Mouse (Mus musculus): ENCODE measurements around the gene Gfy. TPM values are rescaled to one million over a fixed set of nuclear protein-coding genes. Genes with fewer than 3 reads are reported as not detected.

Gene Gfy
- polyA plus RNA-seq, 1 experiment from 2014 or later, result not detected

DNA sequence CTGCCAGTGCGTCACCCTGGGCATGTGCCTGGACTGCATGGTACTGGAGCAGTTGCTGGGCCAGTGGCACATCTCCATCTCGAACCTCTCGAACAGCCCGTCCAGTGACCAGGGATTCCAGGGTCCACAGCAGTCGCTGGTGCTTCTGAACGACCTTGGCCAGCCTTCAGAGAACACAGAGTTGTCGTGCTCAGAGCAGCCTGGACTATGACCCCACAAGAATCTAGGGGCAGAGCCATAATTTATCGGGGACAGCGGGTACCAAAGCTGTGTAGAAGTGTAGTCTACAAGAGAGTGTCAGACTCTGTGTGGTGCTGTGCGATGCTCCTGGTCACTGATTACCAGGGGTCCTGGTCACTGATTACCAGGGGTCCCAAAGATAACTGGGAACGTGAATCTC is 31.5 kb downstream of the Gfy start:
- no peak overlapping the region for H3K4me2 ChIP-seq
- H3K4me3 ChIP-seq (replicated peaks), result no peak overlapping the region
- no peak overlapping the region for H3K27ac ChIP-seq
- peaks cover 15% of the 10 kb centered on the region for H3K4me1 ChIP-seq (replicated peaks)
- WGBS, result 91% methylated on average over 11 of the region's 11 CpGs
- no peaks in the 10 kb centered on the region for H3K9me3 ChIP-seq
- ATAC-seq (ENCODE audit: insufficient number of reproducible peaks, insufficient read depth, low FRiP score, low TSS enrichment, low read depth), result no peak
- peaks cover 57% of the 10 kb centered on the region for H3K36me3 ChIP-seq
- no peaks in the 10 kb centered on the region for H3K27me3 ChIP-seq
- no peak overlapping the region for H3K9ac ChIP-seq (replicated peaks)

DNA sequence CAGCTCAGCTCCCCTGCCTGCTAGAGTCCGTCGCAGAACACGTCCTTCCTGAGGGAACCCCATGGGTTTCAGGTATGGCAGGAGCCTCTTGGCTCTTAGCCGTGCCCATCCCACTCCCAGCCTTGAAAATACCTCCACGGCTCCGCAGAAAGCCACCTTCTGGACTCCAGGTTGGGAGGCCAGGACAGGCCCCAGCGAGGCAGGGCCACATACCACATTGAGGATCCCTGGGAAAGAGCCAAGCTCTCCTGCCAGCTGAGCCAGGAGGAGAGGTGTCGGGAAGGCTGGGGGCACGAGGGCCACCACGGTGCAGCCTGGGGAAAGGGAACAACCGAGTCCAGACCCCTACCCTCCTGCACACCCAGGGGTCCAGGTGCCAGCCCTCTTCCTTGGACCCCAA is 32.1 kb downstream of the Gfy start:
- Histone ChIP-seq H3K27me3 (no peaks in the 10 kb centered on the region), H3K9me3 (no peaks in the 10 kb centered on the region), H3K4me2 (no peak overlapping the region), H3K4me3 (replicated peaks) (no peak overlapping the region), H3K27ac (no peak overlapping the region), H3K36me3 (peaks cover 63% of the 10 kb centered on the region), H3K9ac (replicated peaks) (no peak overlapping the region), H3K4me1 (replicated peaks) (peaks cover 15% of the 10 kb centered on the region)
- WGBS, result 88% methylated on average over 11 of the region's 11 CpGs
- ATAC-seq (ENCODE audit: insufficient number of reproducible peaks, insufficient read depth, low FRiP score, low TSS enrichment, low read depth), result no peak

DNA sequence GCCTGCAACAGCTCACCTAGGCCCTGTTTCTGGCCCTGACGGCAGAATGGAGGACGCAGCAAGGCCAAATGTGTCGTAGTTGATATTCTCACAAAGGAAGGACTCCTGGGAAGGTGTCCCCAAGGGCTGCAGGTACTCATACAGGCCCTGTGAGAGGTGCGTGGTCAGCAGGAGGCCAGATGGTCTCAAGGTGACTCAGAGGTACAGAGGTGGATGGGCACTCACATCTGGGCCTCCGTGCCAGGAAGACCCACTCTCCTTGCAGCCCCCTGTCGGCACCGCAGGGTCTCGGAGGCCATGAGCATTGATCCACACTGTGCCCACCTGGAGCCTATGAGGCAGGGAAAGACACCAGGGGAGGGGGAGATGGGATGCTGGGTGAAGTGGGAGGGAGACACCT is 33.9 kb downstream of the Gfy start:
- Histone ChIP-seq H3K9me3 (no peaks in the 10 kb centered on the region), H3K4me2 (no peak overlapping the region), H3K27me3 (no peaks in the 10 kb centered on the region), H3K9ac (replicated peaks) (no peak overlapping the region), H3K36me3 (peaks cover 74% of the 10 kb centered on the region), H3K27ac (no peak overlapping the region), H3K4me1 (replicated peaks) (peaks cover 5% of the 10 kb centered on the region), H3K4me3 (replicated peaks) (no peak overlapping the region)
- WGBS, result 95% methylated on average over 8 of the region's 8 CpGs
- no peak for ATAC-seq (ENCODE audit: insufficient number of reproducible peaks, insufficient read depth, low FRiP score, low TSS enrichment, low read depth)

DNA sequence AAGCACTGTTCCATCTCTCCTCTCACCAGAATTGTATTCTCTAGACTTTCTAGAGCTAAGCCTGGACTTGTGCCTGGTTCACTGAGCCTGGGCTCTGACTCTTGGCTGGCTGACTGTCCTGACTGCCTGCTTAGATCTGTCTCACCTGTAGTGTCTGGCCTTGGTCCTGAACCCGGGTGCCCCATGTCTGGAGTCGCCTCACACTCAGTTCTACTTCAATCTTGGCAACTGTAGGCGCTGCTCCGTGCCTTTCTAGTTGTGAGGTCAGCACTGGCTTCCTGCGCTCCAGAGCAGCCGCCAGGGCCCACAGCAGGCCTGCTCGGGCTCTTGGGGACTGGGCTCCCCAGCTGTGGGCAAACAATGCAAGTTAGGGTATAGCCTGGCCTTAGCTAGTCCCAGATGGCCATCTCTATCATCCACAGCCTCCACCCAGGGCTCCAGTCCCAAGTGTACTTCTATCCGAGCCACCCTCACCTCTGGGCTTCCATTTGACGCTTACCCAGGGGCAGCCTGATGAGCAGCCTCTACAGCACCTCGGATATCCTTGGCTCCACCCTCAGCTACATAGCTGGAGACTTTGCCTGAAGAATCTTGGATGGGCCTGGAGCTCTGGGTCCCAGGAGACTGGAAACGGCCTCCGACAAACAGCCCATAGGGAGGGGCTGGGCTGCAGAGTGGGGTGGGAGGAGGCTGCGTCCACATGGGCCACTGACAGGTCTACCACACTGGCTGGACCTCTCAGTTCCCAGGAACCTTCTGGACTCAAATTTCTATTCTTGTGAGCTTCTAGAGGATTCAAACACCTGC is 34.8 kb downstream of the Gfy start:
- 90% methylated on average over 13 of the region's 13 CpGs for WGBS
- H3K27ac ChIP-seq, result no peak overlapping the region
- H3K4me3 ChIP-seq (replicated peaks), result no peak overlapping the region

DNA sequence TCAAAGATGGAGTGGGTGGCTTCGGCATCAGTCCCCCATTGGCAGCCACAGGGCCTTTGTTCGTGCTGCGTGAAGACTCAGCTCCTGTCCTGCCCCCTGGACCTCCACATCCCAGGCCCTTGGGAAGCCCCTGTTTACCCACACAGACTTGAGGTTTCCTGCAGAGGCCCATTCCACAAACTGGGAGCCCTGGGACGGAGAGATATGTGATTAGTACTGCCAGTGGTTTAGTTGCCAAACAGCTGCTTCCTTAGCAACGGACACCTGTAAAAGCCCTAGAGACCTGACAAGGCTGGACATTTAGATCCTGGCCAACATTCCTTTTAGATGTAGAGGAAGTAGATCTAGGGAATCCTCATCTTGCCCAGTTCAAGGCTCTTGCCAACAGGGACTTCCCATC is 37.5 kb downstream of the Gfy start:
- Histone ChIP-seq H3K4me3 (replicated peaks) (no peak overlapping the region), H3K4me1 (replicated peaks) (no peaks in the 10 kb centered on the region), H3K36me3 (peaks cover 57% of the 10 kb centered on the region), H3K9ac (replicated peaks) (no peak overlapping the region), H3K27me3 (peaks cover 10% of the 10 kb centered on the region), H3K9me3 (no peaks in the 10 kb centered on the region), H3K27ac (no peak overlapping the region), H3K4me2 (no peak overlapping the region)
- ATAC-seq (ENCODE audit: insufficient number of reproducible peaks, insufficient read depth, low FRiP score, low TSS enrichment, low read depth), result no peak
- WGBS, result 92% methylated on average over 5 of the region's 5 CpGs

More for the DNA sequence above, 34.8 kb downstream of the Gfy start:
- H3K9me3 ChIP-seq, result no peaks in the 10 kb centered on the region
- no peak overlapping the region for H3K4me2 ChIP-seq
- no peak for ATAC-seq (ENCODE audit: insufficient number of reproducible peaks, insufficient read depth, low FRiP score, low TSS enrichment, low read depth)
- no peaks in the 10 kb centered on the region for H3K4me1 ChIP-seq (replicated peaks)
- peaks cover 74% of the 10 kb centered on the region for H3K36me3 ChIP-seq
- H3K9ac ChIP-seq (replicated peaks), result peak overlapping the region; percentile 5; the same call in 1 of the 2 replicates
- no peaks in the 10 kb centered on the region for H3K27me3 ChIP-seq

DNA sequence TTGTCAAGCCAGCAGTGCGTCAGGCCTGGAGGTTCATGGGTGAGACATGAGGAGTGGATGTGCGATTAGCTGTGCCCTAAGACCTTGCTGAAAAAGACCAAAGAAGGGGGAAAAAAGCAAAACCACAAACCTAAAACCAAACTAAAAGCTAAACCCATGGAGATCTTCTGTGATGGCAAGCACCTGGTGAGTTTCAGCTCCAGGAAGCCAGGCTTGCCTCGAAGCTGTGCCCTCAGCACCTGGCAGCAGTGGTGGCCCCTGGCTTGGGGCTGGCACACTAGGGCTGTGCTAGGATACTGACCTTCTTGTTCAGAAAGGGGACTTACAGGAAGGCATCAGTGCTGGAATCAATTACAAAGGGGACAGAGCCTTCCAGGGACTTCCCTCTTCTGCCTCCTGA is 38.0 kb downstream of the Gfy start:
- H3K9ac ChIP-seq (replicated peaks), result no peak overlapping the region
- no peak for ATAC-seq (ENCODE audit: insufficient number of reproducible peaks, insufficient read depth, low FRiP score, low TSS enrichment, low read depth)
- H3K9me3 ChIP-seq, result no peaks in the 10 kb centered on the region
- peaks cover 51% of the 10 kb centered on the region for H3K36me3 ChIP-seq
- no peak overlapping the region for H3K4me2 ChIP-seq
- H3K4me3 ChIP-seq (replicated peaks), result no peak overlapping the region
- H3K27me3 ChIP-seq, result peaks cover 11% of the 10 kb centered on the region
- H3K27ac ChIP-seq, result no peak overlapping the region
- WGBS, result 86% methylated on average over 3 of the region's 3 CpGs
- no peaks in the 10 kb centered on the region for H3K4me1 ChIP-seq (replicated peaks)

DNA sequence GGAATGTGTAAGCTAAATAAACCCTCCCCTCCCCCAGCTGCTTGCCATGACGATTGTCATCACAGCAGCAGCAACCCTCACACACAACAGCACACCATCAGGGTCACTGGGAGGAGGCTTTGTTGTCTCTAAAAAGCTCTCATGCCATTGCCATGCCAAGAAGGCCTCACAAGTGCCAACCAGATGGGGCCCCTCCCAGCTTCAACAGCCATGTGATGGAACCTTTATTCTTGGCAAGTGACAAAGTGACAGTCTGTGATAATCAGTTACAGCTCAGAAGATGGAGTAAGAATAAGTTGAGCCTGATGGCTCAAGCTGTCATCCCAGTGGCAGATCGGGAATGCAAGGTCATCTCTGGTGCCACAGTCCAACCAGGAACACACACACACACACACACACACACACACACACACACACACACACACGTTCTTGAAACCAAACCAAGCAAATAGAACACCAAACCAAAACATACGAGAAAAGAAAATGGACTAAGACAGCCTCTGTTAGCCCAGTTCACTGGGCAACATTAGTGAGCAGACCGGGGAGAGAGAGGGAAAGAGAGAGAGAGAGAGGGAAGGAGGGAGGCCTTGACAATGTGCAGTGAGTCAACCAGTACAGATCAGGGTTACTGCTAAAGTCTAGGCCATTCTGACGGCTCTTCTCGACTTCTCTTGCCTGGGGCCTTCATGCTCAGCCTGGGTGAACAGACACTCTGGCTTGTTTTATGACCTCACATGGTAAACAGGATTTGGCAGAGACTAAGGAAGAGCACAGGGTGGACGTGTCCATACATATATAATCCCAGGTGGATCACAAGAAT is 39.3 kb downstream of the Gfy start:
- H3K36me3 ChIP-seq, result peaks cover 39% of the 10 kb centered on the region
- H3K27me3 ChIP-seq, result peaks cover 19% of the 10 kb centered on the region
- H3K9me3 ChIP-seq, result no peaks in the 10 kb centered on the region
- 66% methylated on average over 8 of the region's 8 CpGs for WGBS
- H3K4me3 ChIP-seq (replicated peaks), result no peak overlapping the region
- H3K4me2 ChIP-seq, result no peak overlapping the region
- H3K4me1 ChIP-seq (replicated peaks), result peaks cover 5% of the 10 kb centered on the region
- H3K27ac ChIP-seq, result no peak overlapping the region
- H3K9ac ChIP-seq (replicated peaks), result no peak overlapping the region
- ATAC-seq (ENCODE audit: insufficient number of reproducible peaks, insufficient read depth, low FRiP score, low TSS enrichment, low read depth), result no peak

DNA sequence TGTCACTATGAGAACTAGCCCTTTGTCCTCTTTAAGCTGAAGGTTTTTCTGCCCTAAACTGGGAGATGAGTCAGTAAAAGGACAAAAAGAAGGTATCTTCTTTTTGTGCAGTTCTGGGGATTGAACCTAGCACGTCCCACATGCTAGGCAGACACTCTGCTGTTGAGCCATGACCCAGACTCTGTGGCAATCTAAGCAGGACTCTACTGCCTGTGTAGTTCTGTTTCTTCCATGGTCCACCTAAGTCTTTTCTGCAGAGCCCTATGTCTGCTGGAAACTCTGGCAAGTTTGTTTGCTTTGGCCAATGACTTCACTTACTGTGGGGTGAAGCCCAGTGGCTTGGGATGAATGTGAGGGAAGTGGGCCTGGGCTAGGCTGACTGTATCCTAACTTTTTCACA is 41.0 kb downstream of the Gfy start:
- peaks cover 22% of the 10 kb centered on the region for H3K36me3 ChIP-seq
- no peak overlapping the region for H3K4me2 ChIP-seq
- WGBS, result 81% methylated on average over 1 of the region's 1 CpGs
- no peak overlapping the region for H3K27ac ChIP-seq
- H3K27me3 ChIP-seq, result peaks cover 28% of the 10 kb centered on the region
- H3K9ac ChIP-seq (replicated peaks), result 0 out of 2 replicates have a peak overlapping the region, but pooled peaks have one; percentile 9
- H3K9me3 ChIP-seq, result peaks cover 1% of the 10 kb centered on the region; the same call in 1 of the 2 replicates
- ATAC-seq (ENCODE audit: insufficient number of reproducible peaks, insufficient read depth, low FRiP score, low TSS enrichment, low read depth), result no peak
- peaks cover 10% of the 10 kb centered on the region for H3K4me1 ChIP-seq (replicated peaks)
- H3K4me3 ChIP-seq (replicated peaks), result no peak overlapping the region

DNA sequence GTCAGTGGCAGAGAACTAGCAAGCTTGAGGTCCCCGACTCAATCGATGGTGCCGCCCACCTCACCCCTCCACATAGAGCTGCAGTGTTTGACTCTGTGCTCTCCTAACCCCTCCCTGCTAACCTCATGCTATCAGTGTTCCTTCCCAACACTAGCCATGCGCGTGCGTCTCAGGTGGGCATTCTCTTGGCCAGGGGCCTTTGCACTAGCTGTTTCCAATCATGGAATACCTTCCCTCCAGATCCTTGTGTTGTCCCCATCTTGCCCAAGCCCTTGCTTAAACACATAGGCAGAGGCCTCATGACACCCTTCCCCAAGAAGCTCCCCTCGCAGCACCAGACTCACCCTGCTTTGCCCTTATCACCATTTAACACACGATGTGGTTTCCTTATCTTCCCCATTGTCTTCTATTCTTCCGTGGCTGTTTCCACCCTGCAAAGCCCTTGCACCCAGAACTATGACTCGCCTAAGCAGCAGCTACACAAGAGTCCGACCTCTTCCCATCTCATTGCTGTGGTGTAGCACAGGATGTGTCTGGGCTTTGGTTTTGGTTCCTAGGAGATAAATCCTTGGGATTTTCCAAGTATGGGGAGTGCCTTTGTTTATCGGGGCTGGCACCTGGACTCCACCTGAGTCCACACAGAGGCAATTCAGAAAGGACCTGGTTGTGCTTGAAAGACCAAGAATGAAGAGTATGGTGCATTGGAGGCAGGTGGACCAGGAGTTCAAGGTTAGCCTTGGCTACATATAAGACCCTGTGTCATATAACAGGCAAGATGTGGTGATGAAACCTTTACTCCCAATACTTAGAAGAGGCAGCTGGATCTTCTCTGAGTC is 42.0 kb downstream of the Gfy start:
- Histone ChIP-seq H3K9me3 (peaks cover 4% of the 10 kb centered on the region; the same call in 1 of the 2 replicates), H3K4me2 (no peak overlapping the region), H3K4me3 (replicated peaks) (no peak overlapping the region), H3K4me1 (replicated peaks) (peaks cover 10% of the 10 kb centered on the region), H3K36me3 (peaks cover 12% of the 10 kb centered on the region), H3K27me3 (peaks cover 28% of the 10 kb centered on the region), H3K27ac (no peak overlapping the region), H3K9ac (replicated peaks) (no peak overlapping the region)
- ATAC-seq (ENCODE audit: insufficient number of reproducible peaks, insufficient read depth, low FRiP score, low TSS enrichment, low read depth), result no peak
- 86% methylated on average over 12 of the region's 12 CpGs for WGBS

DNA sequence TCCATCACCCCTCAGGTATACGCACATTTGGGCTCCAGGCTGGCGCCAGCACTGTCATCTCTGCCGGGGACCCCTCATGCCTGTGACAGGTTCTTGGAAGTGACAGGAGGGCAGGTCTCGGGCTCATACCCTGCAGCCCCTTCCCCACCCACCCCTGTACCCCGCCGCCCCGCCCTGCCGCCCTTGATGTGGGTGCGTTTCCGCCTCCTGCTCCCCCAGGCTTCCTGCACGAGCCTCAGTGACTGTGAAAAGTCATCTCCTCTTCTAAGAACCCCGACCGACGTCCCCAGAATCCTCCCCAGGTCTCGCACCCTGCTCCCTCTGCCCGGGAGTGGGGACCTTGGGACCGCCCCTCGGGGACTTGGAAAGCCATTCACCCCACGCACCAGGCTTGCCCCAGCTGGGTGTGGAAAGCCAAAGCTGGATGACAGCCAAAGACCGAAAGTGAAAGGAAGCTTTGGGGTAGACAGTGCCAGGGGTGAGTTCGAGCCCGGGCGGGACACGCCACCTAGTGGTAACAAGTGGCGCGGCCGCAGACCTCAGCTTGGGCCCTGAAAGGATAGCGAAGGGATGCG is 43.3 kb downstream of the Gfy start, which contains the start of the genes Gm45713 and Flt3l:
Gene Gm45713 (minus strand): TSS at position 239 of the 575 bp plus-strand sequence.
Gene Flt3l (minus strand): TSS at position 440 of the 575 bp plus-strand sequence.
- Histone ChIP-seq H3K27me3 (peaks cover 28% of the 10 kb centered on the region), H3K27ac (0 out of 2 replicates have a peak within 1 kb of the TSS, but pooled peaks have one; percentile 13), H3K4me3 (replicated peaks) (peak within 1 kb of the TSS; percentile 49), H3K36me3 (no peaks in the 10 kb centered on the region), H3K9ac (replicated peaks) (peak within 1 kb of the TSS; percentile 58), H3K4me2 (peak within 1 kb of the TSS; percentile 69), H3K9me3 (peaks cover 4% of the 10 kb centered on the region; the same call in 1 of the 2 replicates), H3K4me1 (replicated peaks) (peaks cover 10% of the 10 kb centered on the region)
- 2% methylated on average over 29 of the region's 29 CpGs for WGBS
- ATAC-seq (ENCODE audit: insufficient number of reproducible peaks, insufficient read depth, low FRiP score, low TSS enrichment, low read depth), result peak; percentile 54

Data from limb, embryonic 12.5 days (tissue).